Mouse (Mus musculus): ENCODE data around the gene Adh4. TPM values are rescaled to one million over a fixed set of nuclear protein-coding genes. Genes with fewer than 3 reads are reported as not detected.

Adh4 gene
- polyA plus RNA-seq, 1 experiment from 2014 or later, result not detected

DNA sequence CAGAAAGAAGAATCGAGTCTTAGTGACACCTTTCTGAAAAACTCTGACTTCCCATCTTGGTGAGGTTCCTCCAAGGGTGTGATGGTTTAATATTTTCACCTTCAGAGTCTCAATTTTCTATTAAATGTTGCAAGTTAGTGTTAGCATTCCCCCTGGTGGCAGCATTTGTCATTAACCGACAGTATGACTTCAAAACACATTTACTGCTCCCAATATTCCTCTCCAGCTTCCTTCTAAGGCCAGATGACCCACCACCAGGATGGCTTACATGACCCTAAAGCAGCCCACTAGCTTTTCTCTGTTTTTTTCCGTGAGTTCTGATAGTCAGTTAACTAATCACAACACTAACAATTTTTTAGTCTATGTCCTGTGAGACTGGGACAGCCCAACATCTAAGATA lies 9.9 kb upstream of the Adh4 start:
- no peak overlapping the region for H3K27ac ChIP-seq (ENCODE audit: low read length)
- H3K27me3 ChIP-seq (ENCODE audit: control insufficient read depth, insufficient read depth, low read length), result no peaks in the 10 kb centered on the region
- H3K4me3 ChIP-seq (ENCODE audit: low read depth, low read length), result no peak overlapping the region
- H3K9me3 ChIP-seq (ENCODE audit: control insufficient read depth, low read depth, low read length), result no peaks in the 10 kb centered on the region
- no peak overlapping the region for H3K9ac ChIP-seq (replicated peaks; ENCODE audit: low read depth, low read length)
- H3K36me3 ChIP-seq (ENCODE audit: control insufficient read depth, insufficient read depth, low read length), result no peaks in the 10 kb centered on the region
- WGBS, result 36% methylated on average over 3 of the region's 3 CpGs
- no peak overlapping the region for H3K4me2 ChIP-seq (replicated peaks; ENCODE audit: low read depth, low read length)
- no peaks in the 10 kb centered on the region for H3K4me1 ChIP-seq (ENCODE audit: control insufficient read depth, insufficient read depth, low read length)
- no peak for ATAC-seq (ENCODE audit: insufficient number of reproducible peaks, insufficient read depth, low FRiP score, low read depth)

DNA sequence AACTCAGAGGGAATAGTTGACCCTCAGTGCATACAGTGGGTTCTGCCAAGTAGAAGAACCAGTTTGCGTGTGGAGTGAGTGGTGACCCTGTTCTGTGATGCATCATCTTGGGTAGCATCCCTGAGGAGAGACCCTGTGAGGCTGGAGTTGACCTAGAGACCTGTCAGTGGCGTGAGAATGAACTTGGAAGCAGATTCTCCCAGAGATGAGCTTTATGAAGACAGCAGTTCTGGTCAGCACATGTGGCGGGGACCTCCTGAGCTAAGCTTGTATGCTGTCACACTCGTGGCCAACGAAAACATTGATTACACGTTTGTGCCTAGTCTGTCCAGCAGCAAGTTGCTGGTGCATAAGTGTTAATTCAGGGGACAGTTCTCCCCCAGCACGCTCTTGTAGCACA lies 9.4 kb upstream of the Adh4 start:
- Histone ChIP-seq H3K9ac (replicated peaks; ENCODE audit: low read depth, low read length) (no peak overlapping the region), H3K27ac (ENCODE audit: low read length) (no peak overlapping the region), H3K9me3 (ENCODE audit: control insufficient read depth, low read depth, low read length) (no peaks in the 10 kb centered on the region), H3K27me3 (ENCODE audit: control insufficient read depth, insufficient read depth, low read length) (no peaks in the 10 kb centered on the region), H3K4me2 (replicated peaks; ENCODE audit: low read depth, low read length) (no peak overlapping the region), H3K4me3 (ENCODE audit: low read depth, low read length) (no peak overlapping the region), H3K36me3 (ENCODE audit: control insufficient read depth, insufficient read depth, low read length) (no peaks in the 10 kb centered on the region), H3K4me1 (ENCODE audit: control insufficient read depth, insufficient read depth, low read length) (no peaks in the 10 kb centered on the region)
- ATAC-seq (ENCODE audit: insufficient number of reproducible peaks, insufficient read depth, low FRiP score, low read depth), result no peak
- WGBS, result 83% methylated on average over 7 of the region's 7 CpGs

DNA sequence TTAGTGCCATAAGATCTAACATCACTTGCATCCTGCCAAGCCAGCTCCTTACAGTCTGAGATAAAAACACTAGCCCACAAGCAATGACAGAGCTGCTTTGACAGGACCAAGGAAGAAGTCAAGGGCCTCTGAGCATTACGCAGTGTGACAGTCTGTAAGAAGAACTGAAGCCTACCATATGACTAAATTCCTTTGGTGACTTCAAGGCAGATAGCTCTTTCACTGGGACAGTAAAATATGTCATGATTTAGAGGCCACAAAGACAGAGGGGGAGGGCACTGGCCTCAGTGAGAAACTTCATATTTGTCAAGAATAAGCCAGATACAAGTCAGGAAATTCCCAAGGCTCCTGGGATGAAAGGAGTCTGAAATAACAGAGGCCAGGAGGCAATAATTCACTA lies 7.3 kb upstream of the Adh4 start:
- no peaks in the 10 kb centered on the region for H3K4me1 ChIP-seq (ENCODE audit: control insufficient read depth, insufficient read depth, low read length)
- H3K4me3 ChIP-seq (ENCODE audit: low read depth, low read length), result no peak overlapping the region
- H3K36me3 ChIP-seq (ENCODE audit: control insufficient read depth, insufficient read depth, low read length), result no peaks in the 10 kb centered on the region
- H3K9me3 ChIP-seq (ENCODE audit: control insufficient read depth, low read depth, low read length), result no peaks in the 10 kb centered on the region
- H3K27ac ChIP-seq (ENCODE audit: low read length), result no peak overlapping the region
- no peak overlapping the region for H3K9ac ChIP-seq (replicated peaks; ENCODE audit: low read depth, low read length)
- H3K27me3 ChIP-seq (ENCODE audit: control insufficient read depth, insufficient read depth, low read length), result no peaks in the 10 kb centered on the region
- no peak overlapping the region for H3K4me2 ChIP-seq (replicated peaks; ENCODE audit: low read depth, low read length)
- WGBS, result 77% methylated on average over 1 of the region's 1 CpGs
- ATAC-seq (ENCODE audit: insufficient number of reproducible peaks, insufficient read depth, low FRiP score, low read depth), result no peak

DNA sequence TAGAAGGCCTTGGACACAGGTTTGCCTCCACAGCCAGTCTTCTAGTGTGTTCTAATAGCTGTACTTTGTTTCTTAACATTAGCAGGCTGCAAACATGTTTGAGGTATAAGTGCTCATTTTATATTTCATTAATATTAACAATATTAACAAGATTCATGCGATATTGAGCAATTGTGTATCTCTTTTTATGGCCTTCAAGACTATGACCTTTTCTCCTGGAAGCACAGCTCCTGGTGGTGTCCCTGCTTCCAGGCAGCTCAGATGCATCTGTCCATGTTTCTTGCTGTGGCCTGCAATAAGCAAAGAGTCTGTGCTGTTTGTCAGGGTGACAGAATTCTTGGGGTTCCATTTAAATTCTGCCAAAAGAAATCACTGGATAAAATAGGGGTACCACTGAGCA lies 5.7 kb upstream of the Adh4 start:
- WGBS, result 73% methylated on average over 1 of the region's 1 CpGs
- Histone ChIP-seq H3K4me3 (ENCODE audit: low read depth, low read length) (no peak overlapping the region), H3K36me3 (ENCODE audit: control insufficient read depth, insufficient read depth, low read length) (no peaks in the 10 kb centered on the region)

DNA sequence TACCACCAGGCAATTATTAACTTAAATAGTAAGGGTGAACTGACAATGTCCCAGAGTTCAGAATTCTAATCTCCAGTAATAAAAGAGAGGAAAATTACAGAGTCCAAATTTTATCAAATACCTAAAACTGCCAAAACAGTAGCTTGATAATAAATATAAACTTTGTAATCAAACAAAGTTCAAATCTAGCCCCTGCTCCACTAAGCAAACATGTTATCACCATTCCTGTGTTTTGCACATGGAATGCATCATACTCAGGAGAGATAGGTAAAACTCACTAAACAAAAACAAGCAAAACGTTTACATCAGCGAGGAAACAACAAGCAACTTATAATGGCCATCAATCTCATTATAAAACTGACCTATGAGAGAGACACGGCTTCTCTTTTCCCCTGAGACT lies 5.1 kb upstream of the Adh4 start:
- H3K36me3 ChIP-seq (ENCODE audit: control insufficient read depth, insufficient read depth, low read length), result no peaks in the 10 kb centered on the region
- WGBS, result 81% methylated on average over 3 of the region's 3 CpGs
- no peak overlapping the region for H3K4me2 ChIP-seq (replicated peaks; ENCODE audit: low read depth, low read length)
- no peak for ATAC-seq (ENCODE audit: insufficient number of reproducible peaks, insufficient read depth, low FRiP score, low read depth)
- no peaks in the 10 kb centered on the region for H3K9me3 ChIP-seq (ENCODE audit: control insufficient read depth, low read depth, low read length)
- H3K27ac ChIP-seq (ENCODE audit: low read length), result no peak overlapping the region
- H3K4me3 ChIP-seq (ENCODE audit: low read depth, low read length), result no peak overlapping the region
- no peaks in the 10 kb centered on the region for H3K27me3 ChIP-seq (ENCODE audit: control insufficient read depth, insufficient read depth, low read length)
- no peak overlapping the region for H3K9ac ChIP-seq (replicated peaks; ENCODE audit: low read depth, low read length)
- no peaks in the 10 kb centered on the region for H3K4me1 ChIP-seq (ENCODE audit: control insufficient read depth, insufficient read depth, low read length)

More for the DNA sequence above, 5.7 kb upstream of the Adh4 start:
- H3K4me1 ChIP-seq (ENCODE audit: control insufficient read depth, insufficient read depth, low read length), result no peaks in the 10 kb centered on the region
- no peak overlapping the region for H3K4me2 ChIP-seq (replicated peaks; ENCODE audit: low read depth, low read length)
- no peak overlapping the region for H3K9ac ChIP-seq (replicated peaks; ENCODE audit: low read depth, low read length)
- no peaks in the 10 kb centered on the region for H3K27me3 ChIP-seq (ENCODE audit: control insufficient read depth, insufficient read depth, low read length)
- H3K9me3 ChIP-seq (ENCODE audit: control insufficient read depth, low read depth, low read length), result no peaks in the 10 kb centered on the region
- no peak overlapping the region for H3K27ac ChIP-seq (ENCODE audit: low read length)
- ATAC-seq (ENCODE audit: insufficient number of reproducible peaks, insufficient read depth, low FRiP score, low read depth), result no peak

DNA sequence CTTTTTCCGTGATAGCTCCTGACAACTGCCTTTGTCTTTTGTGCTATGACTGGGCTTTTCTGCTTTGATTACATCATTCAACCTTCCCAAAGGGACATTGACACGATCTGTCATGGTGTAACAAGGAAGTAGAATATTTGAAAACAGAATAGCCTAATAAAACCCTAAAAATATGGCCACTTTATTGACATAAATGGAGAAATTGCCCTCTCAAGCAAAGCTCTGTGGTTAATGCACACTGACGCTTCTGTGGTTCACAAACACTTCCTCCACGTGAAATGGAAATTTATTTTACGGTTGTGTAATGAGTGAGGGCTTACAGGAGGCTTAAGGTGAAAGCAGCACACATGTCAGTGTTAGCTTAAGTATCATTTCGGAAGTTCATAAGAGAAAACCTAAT lies 4.1 kb downstream of the Adh4 start:
- no peak for ATAC-seq (ENCODE audit: insufficient number of reproducible peaks, insufficient read depth, low FRiP score, low read depth)
- no peaks in the 10 kb centered on the region for H3K27me3 ChIP-seq (ENCODE audit: control insufficient read depth, insufficient read depth, low read length)
- no peaks in the 10 kb centered on the region for H3K36me3 ChIP-seq (ENCODE audit: control insufficient read depth, insufficient read depth, low read length)
- H3K4me2 ChIP-seq (replicated peaks; ENCODE audit: low read depth, low read length), result no peak overlapping the region
- no peak overlapping the region for H3K4me3 ChIP-seq (ENCODE audit: low read depth, low read length)
- no peaks in the 10 kb centered on the region for H3K4me1 ChIP-seq (ENCODE audit: control insufficient read depth, insufficient read depth, low read length)
- H3K9me3 ChIP-seq (ENCODE audit: control insufficient read depth, low read depth, low read length), result no peaks in the 10 kb centered on the region
- WGBS, result 70% methylated on average over 6 of the region's 6 CpGs
- no peak overlapping the region for H3K9ac ChIP-seq (replicated peaks; ENCODE audit: low read depth, low read length)
- H3K27ac ChIP-seq (ENCODE audit: low read length), result no peak overlapping the region

DNA sequence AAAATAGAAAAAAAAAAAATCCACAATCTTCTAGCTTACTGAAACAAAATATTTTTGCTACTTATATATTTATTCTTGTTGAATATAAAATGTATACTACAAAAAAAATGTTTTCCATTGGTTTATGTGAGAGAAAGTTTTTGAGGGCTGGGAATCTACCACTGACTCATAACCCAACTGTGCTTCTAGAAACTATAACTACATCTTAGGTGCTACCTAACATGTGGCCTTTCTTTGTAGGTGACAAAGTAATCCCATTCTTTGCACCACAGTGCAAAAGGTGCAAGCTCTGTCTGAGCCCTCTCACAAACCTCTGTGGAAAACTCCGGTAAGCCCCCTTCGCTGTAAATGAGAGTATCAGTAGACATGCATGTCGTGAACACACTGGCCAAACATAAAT lies 5.1 kb downstream of the Adh4 start:
- Histone ChIP-seq H3K4me1 (ENCODE audit: control insufficient read depth, insufficient read depth, low read length) (no peaks in the 10 kb centered on the region), H3K9me3 (ENCODE audit: control insufficient read depth, low read depth, low read length) (no peaks in the 10 kb centered on the region), H3K27me3 (ENCODE audit: control insufficient read depth, insufficient read depth, low read length) (no peaks in the 10 kb centered on the region), H3K27ac (ENCODE audit: low read length) (no peak overlapping the region), H3K4me2 (replicated peaks; ENCODE audit: low read depth, low read length) (no peak overlapping the region), H3K36me3 (ENCODE audit: control insufficient read depth, insufficient read depth, low read length) (no peaks in the 10 kb centered on the region), H3K4me3 (ENCODE audit: low read depth, low read length) (no peak overlapping the region), H3K9ac (replicated peaks; ENCODE audit: low read depth, low read length) (no peak overlapping the region)
- WGBS, result 94% methylated on average over 3 of the region's 3 CpGs
- ATAC-seq (ENCODE audit: insufficient number of reproducible peaks, insufficient read depth, low FRiP score, low read depth), result no peak

DNA sequence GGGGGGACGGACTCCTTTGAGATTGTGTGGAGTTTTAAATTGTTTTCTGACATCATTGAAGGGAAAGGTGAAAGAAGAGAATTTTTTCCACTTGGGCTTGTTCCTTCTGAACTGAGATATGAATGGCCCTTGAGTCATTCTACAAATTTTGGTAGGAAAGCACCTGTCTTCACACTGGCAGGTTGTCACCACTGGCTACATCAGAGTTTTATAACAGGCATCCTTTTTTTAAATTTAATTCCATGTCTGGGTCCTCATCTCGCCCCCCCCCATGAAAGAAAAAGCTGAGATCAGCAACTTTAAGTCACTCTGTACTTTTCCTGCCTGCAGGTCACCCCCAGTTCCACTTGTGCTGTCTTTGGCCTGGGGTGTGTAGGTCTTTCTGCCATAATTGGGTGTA lies 8.4 kb downstream of the Adh4 start:
- H3K9me3 ChIP-seq (ENCODE audit: control insufficient read depth, low read depth, low read length), result no peaks in the 10 kb centered on the region
- 60% methylated on average over 2 of the region's 2 CpGs for WGBS
- no peak overlapping the region for H3K27ac ChIP-seq (ENCODE audit: low read length)
- H3K27me3 ChIP-seq (ENCODE audit: control insufficient read depth, insufficient read depth, low read length), result no peaks in the 10 kb centered on the region
- no peaks in the 10 kb centered on the region for H3K36me3 ChIP-seq (ENCODE audit: control insufficient read depth, insufficient read depth, low read length)
- no peak overlapping the region for H3K4me3 ChIP-seq (ENCODE audit: low read depth, low read length)
- ATAC-seq (ENCODE audit: insufficient number of reproducible peaks, insufficient read depth, low FRiP score, low read depth), result no peak
- no peak overlapping the region for H3K9ac ChIP-seq (replicated peaks; ENCODE audit: low read depth, low read length)
- no peaks in the 10 kb centered on the region for H3K4me1 ChIP-seq (ENCODE audit: control insufficient read depth, insufficient read depth, low read length)
- H3K4me2 ChIP-seq (replicated peaks; ENCODE audit: low read depth, low read length), result no peak overlapping the region

DNA sequence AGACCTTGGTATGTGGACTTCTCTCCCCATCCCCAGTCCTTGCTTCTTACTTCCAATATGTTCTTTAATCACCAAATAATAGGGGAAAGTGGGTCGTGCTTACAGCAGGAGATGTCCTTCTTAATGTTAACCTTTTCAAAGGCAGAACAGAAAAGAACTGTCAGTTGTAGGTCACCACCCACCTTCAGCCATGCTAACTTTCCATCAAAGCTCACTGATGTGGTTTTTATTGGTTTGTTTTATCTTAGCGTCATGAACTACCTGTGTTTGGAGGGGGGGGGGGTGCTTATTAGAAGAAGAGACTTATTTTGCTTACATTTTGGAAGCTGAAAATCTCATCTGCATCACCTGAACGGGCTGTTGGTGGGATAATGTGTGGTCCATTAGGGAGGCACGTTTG lies 9.0 kb downstream of the Adh4 start:
- Histone ChIP-seq H3K27ac (ENCODE audit: low read length) (no peak overlapping the region), H3K9ac (replicated peaks; ENCODE audit: low read depth, low read length) (no peak overlapping the region), H3K4me3 (ENCODE audit: low read depth, low read length) (no peak overlapping the region), H3K36me3 (ENCODE audit: control insufficient read depth, insufficient read depth, low read length) (no peaks in the 10 kb centered on the region), H3K9me3 (ENCODE audit: control insufficient read depth, low read depth, low read length) (no peaks in the 10 kb centered on the region), H3K4me2 (replicated peaks; ENCODE audit: low read depth, low read length) (no peak overlapping the region), H3K4me1 (ENCODE audit: control insufficient read depth, insufficient read depth, low read length) (no peaks in the 10 kb centered on the region), H3K27me3 (ENCODE audit: control insufficient read depth, insufficient read depth, low read length) (no peaks in the 10 kb centered on the region)
- no peak for ATAC-seq (ENCODE audit: insufficient number of reproducible peaks, insufficient read depth, low FRiP score, low read depth)
- 65% methylated on average over 4 of the region's 4 CpGs for WGBS

Measured in stomach, embryonic 14.5 days (tissue).